Mouse (Mus musculus): ENCODE data around the gene Atxn7l1. TPM values are rescaled to one million over a fixed set of nuclear protein-coding genes. Genes with fewer than 3 reads are reported as not detected.
A peak's percentile ranks its signal among the peaks of the same experiment; 100 is the strongest.

The Atxn7l1 gene
- total RNA-seq, 1 experiment = 3.9 TPM

DNA sequence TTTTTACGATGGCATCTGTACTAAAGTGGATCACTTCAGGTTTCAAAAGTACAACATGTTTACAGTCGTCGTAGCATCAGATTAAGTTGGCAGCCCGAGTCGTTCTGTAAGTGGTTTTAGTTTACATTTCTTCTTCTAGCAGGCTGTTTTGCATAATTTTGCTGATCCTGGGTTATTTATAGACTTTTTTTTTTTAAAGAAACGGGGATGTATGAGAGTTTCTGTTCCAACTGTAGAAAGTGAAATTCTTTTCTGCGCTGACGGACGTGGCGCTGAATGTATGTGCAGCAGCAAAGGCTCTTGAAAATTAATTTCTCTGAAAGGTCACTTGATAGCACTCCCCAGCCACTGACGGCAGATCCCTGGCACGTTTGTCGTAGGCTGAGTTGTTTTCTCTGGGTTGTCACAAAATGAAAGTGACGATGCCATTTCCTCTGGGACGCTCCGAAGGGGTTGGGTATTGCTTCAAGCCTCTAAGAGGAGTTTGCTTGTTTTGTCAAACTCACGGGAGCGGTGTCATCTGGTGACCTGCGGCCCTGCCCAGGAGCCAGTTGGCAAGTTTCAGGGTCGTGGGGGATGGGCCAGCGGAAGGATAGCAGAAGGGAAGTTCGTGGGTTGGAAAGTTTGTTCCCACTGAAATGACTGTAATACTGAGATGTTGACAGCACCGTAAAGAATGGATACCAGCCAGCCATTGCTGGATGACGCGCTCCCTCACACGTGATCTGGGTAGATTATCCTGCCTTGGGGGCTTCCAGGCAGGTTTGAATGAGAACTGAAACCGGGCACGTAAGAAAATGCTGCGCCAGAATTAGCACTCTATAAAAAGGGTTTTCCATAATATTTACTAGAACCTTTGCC lies 155.3 kb downstream of the Atxn7l1 start:
- H3K27ac ChIP-seq (ENCODE audit: insufficient read depth, low read depth, low read length, poor library complexity, severe bottlenecking) = no peak overlapping the region
- peaks cover 0 to 4% of the 10 kb centered on the region in 2 experiments; a peak in 2 of 4 replicates for H3K4me1 ChIP-seq (ENCODE audit: control insufficient read depth in 2 of 2, insufficient read depth in 2 of 2, low read length in 2 of 2, poor library complexity in 1 of 2)
- TF ChIP-seq ZC3H11A (IDR thresholded peaks at IDR 0.05; ENCODE audit: borderline replicate concordance, low read depth, low read length) (no peak), MAFK (IDR thresholded peaks at IDR 0.05; ENCODE audit: insufficient read depth, low read depth, low read length) (no peak), ZNF384 (IDR thresholded peaks at IDR 0.05; ENCODE audit: low read depth, low read length) (no peak), CHD2 (IDR thresholded peaks at IDR 0.05; ENCODE audit: low read depth, low read length) (no peak), HCFC1 (IDR thresholded peaks at IDR 0.05; ENCODE audit: borderline replicate concordance, insufficient read depth, low read length) (no peak)
- H3K4me3 ChIP-seq (ENCODE audit: insufficient read depth in 1 of 2, low read depth in 1 of 2, low read length in 2 of 2, poor library complexity in 1 of 2, severe bottlenecking in 1 of 2) = peak overlapping the region; percentile 39 to 54
- in situ Hi-C loops (cut with MboI; ENCODE audit: low sequenced_read_pairs in 2 of 2, unreplicated experiment in 2 of 2) = no loop called here
- peak overlapping the region; percentile 64; the same call in 1 of the 2 replicates for H3K9ac ChIP-seq (ENCODE audit: insufficient read depth, low read depth, low read length, poor library complexity, severe bottlenecking)
- no peaks in the 10 kb centered on the region for H3K9me3 ChIP-seq (ENCODE audit: control insufficient read depth, insufficient read depth, low read depth, low read length)
- H3K36me3 ChIP-seq (ENCODE audit: control insufficient read depth, insufficient read depth, low read length, poor library complexity, severe bottlenecking) = no peaks in the 10 kb centered on the region
- DNase-seq (ENCODE audit: low read depth, low spot score) = no peak

DNA sequence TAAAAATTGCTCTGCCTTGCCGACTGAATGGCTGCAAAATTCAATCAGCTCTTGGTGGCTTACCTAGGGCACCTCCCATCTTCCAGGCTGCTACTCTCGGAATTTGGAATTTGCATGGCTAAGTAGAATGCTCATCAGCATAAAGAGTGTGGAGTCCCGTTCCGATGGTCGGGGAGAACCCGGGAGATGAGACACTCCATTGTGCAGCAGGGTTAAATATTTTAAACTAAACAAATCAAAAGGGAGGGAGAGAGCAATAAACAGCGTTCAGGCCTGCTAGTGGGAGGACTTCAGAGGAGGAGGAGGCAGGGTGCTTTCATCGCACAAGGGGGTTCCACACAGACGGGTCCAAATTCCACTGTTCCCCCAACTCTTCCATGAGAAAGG lies 155.9 kb downstream of the Atxn7l1 start:
- Histone ChIP-seq H3K4me3 (ENCODE audit: insufficient read depth in 1 of 2, low read depth in 1 of 2, low read length in 2 of 2, poor library complexity in 1 of 2, severe bottlenecking in 1 of 2) (peak overlapping the region in 1 of 2 experiments; percentile 39; a peak in 2 of 4 replicates), H3K9ac (ENCODE audit: insufficient read depth, low read depth, low read length, poor library complexity, severe bottlenecking) (no peak overlapping the region), H3K36me3 (ENCODE audit: control insufficient read depth, insufficient read depth, low read length, poor library complexity, severe bottlenecking) (no peaks in the 10 kb centered on the region), H3K9me3 (ENCODE audit: control insufficient read depth, insufficient read depth, low read depth, low read length) (no peaks in the 10 kb centered on the region), H3K27ac (ENCODE audit: insufficient read depth, low read depth, low read length, poor library complexity, severe bottlenecking) (no peak overlapping the region), H3K4me1 (ENCODE audit: control insufficient read depth in 2 of 2, insufficient read depth in 2 of 2, low read length in 2 of 2, poor library complexity in 1 of 2) (peaks cover 0 to 4% of the 10 kb centered on the region in 2 experiments; a peak in 2 of 4 replicates)
- in situ Hi-C loops (cut with MboI; ENCODE audit: low sequenced_read_pairs in 2 of 2, unreplicated experiment in 2 of 2) = no loop called here
- peak; percentile 26 for DNase-seq (ENCODE audit: low read depth, low spot score)
- TF ChIP-seq CHD2 (IDR thresholded peaks at IDR 0.05; ENCODE audit: low read depth, low read length) (no peak), ZNF384 (IDR thresholded peaks at IDR 0.05; ENCODE audit: low read depth, low read length) (no peak), HCFC1 (IDR thresholded peaks at IDR 0.05; ENCODE audit: borderline replicate concordance, insufficient read depth, low read length) (no peak), ZC3H11A (IDR thresholded peaks at IDR 0.05; ENCODE audit: borderline replicate concordance, low read depth, low read length) (no peak), MAFK (IDR thresholded peaks at IDR 0.05; ENCODE audit: insufficient read depth, low read depth, low read length) (no peak)

DNA sequence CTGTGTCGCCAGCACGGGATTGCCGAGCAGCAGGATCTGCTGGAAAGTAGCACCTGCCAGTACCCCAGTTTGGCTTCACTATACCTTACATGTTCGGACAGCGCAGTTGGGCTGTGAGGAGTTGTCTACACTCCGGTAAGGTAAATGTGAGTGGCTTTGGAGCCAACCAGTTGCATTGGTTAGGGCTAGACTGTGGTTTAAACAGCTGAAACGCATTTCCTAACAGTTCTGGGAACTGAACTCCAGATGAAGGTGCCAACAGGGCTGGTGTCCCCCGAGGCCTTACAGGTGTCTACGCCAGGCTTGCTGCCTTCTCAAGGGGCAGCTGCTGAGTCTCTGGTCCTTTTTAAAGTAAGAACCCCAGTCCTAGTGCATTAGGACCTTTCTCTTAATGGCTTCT lies 157.6 kb downstream of the Atxn7l1 start:
- no peak overlapping the region for H3K27ac ChIP-seq (ENCODE audit: insufficient read depth, low read depth, low read length, poor library complexity, severe bottlenecking)
- DNase-seq (ENCODE audit: low read depth, low spot score) = no peak
- in situ Hi-C loops (cut with MboI; ENCODE audit: low sequenced_read_pairs in 2 of 2, unreplicated experiment in 2 of 2) = no loop called here
- H3K4me1 ChIP-seq (ENCODE audit: control insufficient read depth in 2 of 2, insufficient read depth in 2 of 2, low read length in 2 of 2, poor library complexity in 1 of 2) = peaks cover 0 to 4% of the 10 kb centered on the region in 2 experiments; a peak in 2 of 4 replicates
- no peak overlapping the region for H3K9ac ChIP-seq (ENCODE audit: insufficient read depth, low read depth, low read length, poor library complexity, severe bottlenecking)
- TF ChIP-seq ZNF384 (IDR thresholded peaks at IDR 0.05; ENCODE audit: low read depth, low read length) (no peak), HCFC1 (IDR thresholded peaks at IDR 0.05; ENCODE audit: borderline replicate concordance, insufficient read depth, low read length) (no peak), MAFK (IDR thresholded peaks at IDR 0.05; ENCODE audit: insufficient read depth, low read depth, low read length) (no peak), ZC3H11A (IDR thresholded peaks at IDR 0.05; ENCODE audit: borderline replicate concordance, low read depth, low read length) (no peak), CHD2 (IDR thresholded peaks at IDR 0.05; ENCODE audit: low read depth, low read length) (no peak)
- no peaks in the 10 kb centered on the region for H3K36me3 ChIP-seq (ENCODE audit: control insufficient read depth, insufficient read depth, low read length, poor library complexity, severe bottlenecking)
- no peaks in the 10 kb centered on the region for H3K9me3 ChIP-seq (ENCODE audit: control insufficient read depth, insufficient read depth, low read depth, low read length)
- no peak overlapping the region for H3K4me3 ChIP-seq (ENCODE audit: insufficient read depth in 1 of 2, low read depth in 1 of 2, low read length in 2 of 2, poor library complexity in 1 of 2, severe bottlenecking in 1 of 2)

DNA sequence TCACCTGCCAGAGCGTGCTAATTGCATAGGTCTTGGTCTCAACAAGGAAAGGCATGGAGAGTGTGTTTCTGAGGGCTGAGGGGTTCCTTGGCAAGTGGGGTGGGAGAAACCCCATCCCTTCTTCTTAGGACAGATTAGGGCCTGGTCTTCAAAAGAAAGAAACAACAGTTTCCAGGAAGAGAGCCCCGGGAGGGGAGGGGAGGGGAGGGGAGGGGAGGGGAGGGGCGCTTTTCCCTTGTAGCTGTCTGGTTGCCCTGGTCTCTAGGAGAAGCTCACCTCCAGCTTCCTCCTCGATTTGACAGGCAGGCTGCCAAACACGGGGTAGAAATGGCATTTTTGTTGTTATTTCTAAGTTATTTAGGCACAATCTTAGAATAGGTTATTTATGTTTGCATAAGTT lies 159.0 kb downstream of the Atxn7l1 start:
- no peak overlapping the region for H3K9ac ChIP-seq (ENCODE audit: insufficient read depth, low read depth, low read length, poor library complexity, severe bottlenecking)
- in situ Hi-C loops (cut with MboI; ENCODE audit: low sequenced_read_pairs in 2 of 2, unreplicated experiment in 2 of 2) = no loop called here
- H3K36me3 ChIP-seq (ENCODE audit: control insufficient read depth, insufficient read depth, low read length, poor library complexity, severe bottlenecking) = no peaks in the 10 kb centered on the region
- H3K4me1 ChIP-seq (ENCODE audit: control insufficient read depth in 2 of 2, insufficient read depth in 2 of 2, low read length in 2 of 2, poor library complexity in 1 of 2) = peaks cover 0 to 4% of the 10 kb centered on the region in 2 experiments; a peak in 2 of 4 replicates
- H3K27ac ChIP-seq (ENCODE audit: insufficient read depth, low read depth, low read length, poor library complexity, severe bottlenecking) = no peak overlapping the region
- DNase-seq (ENCODE audit: low read depth, low spot score) = no peak
- no peak overlapping the region for H3K4me3 ChIP-seq (ENCODE audit: insufficient read depth in 1 of 2, low read depth in 1 of 2, low read length in 2 of 2, poor library complexity in 1 of 2, severe bottlenecking in 1 of 2)
- H3K9me3 ChIP-seq (ENCODE audit: control insufficient read depth, insufficient read depth, low read depth, low read length) = no peaks in the 10 kb centered on the region
- TF ChIP-seq CHD2 (IDR thresholded peaks at IDR 0.05; ENCODE audit: low read depth, low read length) (no peak), MAFK (IDR thresholded peaks at IDR 0.05; ENCODE audit: insufficient read depth, low read depth, low read length) (no peak), ZNF384 (IDR thresholded peaks at IDR 0.05; ENCODE audit: low read depth, low read length) (no peak), HCFC1 (IDR thresholded peaks at IDR 0.05; ENCODE audit: borderline replicate concordance, insufficient read depth, low read length) (no peak), ZC3H11A (IDR thresholded peaks at IDR 0.05; ENCODE audit: borderline replicate concordance, low read depth, low read length) (no peak)
